Mouse (Mus musculus) limb, embryonic 14.5 days (tissue): Measurements from ENCODE around the gene Olfr209. TPM values are rescaled to one million over a fixed set of nuclear protein-coding genes. Genes with fewer than 3 reads are reported as not detected.

ENCODE experiments used
- ATAC-seq: fragments of 200-750 bp; cut with Nextera tagmentation; 2 replicates; pipeline ENCODE4 v1.8.0; 2017; ENCODE audit warnings: low read depth, moderate number of reproducible peaks, moderate TSS enrichment; ENCODE audit not compliant: low FRiP score
- DNase-seq: peaks from one replicate; pipeline ENCODE4 v3.0.0-alpha.2; 2015; ENCODE audit warnings: low spot score
- H3K27ac ChIP-seq: fragments of 300-500 bp; sonication (generic); replicated peaks from 2 replicates; pipeline ENCODE4 v1.5.1; 2014; ENCODE audit warnings: low read depth, mild to moderate bottlenecking, low read length, moderate library complexity, mixed read lengths
- H3K27me3 ChIP-seq: fragments of 300-500 bp; sonication (generic); 2 replicates; pipeline ENCODE4 v1.6.1; 2014; ENCODE audit warnings: low read length, mixed read lengths; ENCODE audit not compliant: control insufficient read depth, insufficient read depth
- H3K36me3 ChIP-seq: fragments of 300-500 bp; sonication (generic); 2 replicates; pipeline ENCODE4 v1.6.1; 2014; ENCODE audit warnings: mild to moderate bottlenecking, low read length, moderate library complexity, mixed read lengths; ENCODE audit not compliant: control insufficient read depth, insufficient read depth
- H3K4me1 ChIP-seq: fragments of 300-500 bp; sonication (generic); 2 replicates; pipeline ENCODE4 v1.6.1; 2014; ENCODE audit warnings: antibody characterized with exemption, low read length, mixed read lengths; ENCODE audit not compliant: control insufficient read depth, insufficient read depth
- H3K4me2 ChIP-seq: fragments of 300-500 bp; sonication (generic); replicated peaks from 2 replicates; pipeline ENCODE4 v1.6.1; 2014; ENCODE audit warnings: low read depth, mild to moderate bottlenecking, low read length, moderate library complexity; ENCODE audit not compliant: severe bottlenecking
- H3K4me3 ChIP-seq: fragments of 300-500 bp; sonication (generic); replicated peaks from 2 replicates; pipeline ENCODE4 v1.5.1; 2014; ENCODE audit warnings: low read length
- H3K9ac ChIP-seq: fragments of 300-500 bp; sonication (generic); 2 replicates; pipeline ENCODE4 v1.6.1; 2014; ENCODE audit warnings: mild to moderate bottlenecking, low read depth, low read length, moderate library complexity; ENCODE audit not compliant: severe bottlenecking
- H3K9me3 ChIP-seq: fragments of 300-500 bp; sonication (generic); 2 replicates; pipeline ENCODE4 v1.6.1; 2016; ENCODE audit warnings: low read length; ENCODE audit not compliant: control insufficient read depth
- POLR2A ChIP-seq: fragments of 200-500 bp; IDR thresholded peaks from 2 replicates; pipeline ENCODE4 v1.8.0; 2012; ENCODE audit warnings: inconsistent platforms, mild to moderate bottlenecking, moderate library complexity, borderline replicate concordance; ENCODE audit not compliant: insufficient read depth, insufficient read length; ENCODE audit errors: extremely low read depth
- WGBS: fragments of 180-500 bp; shearing (Covaris S2); extraction: QIAGEN DNeasy Blood & Tissue Kit; methylation state at CpG from one replicate; pipeline ENCODE4 v1.1.7; 2014; 5-methylcytosine and 5-hydroxymethylcytosine counted together
- polyA plus RNA-seq, 2 experiments: library from polyadenylated mRNA; depleted of rRNA in 1 of 2; stranded (reverse) in 1 of 2; unstranded in 1 of 2; fragments of >200 nt; fragmentation: Nextera tagmentation in 1 of 2; extraction: Ambion mirVana in 1 of 2; gene quantifications; 2 replicates each; pipeline versions ENCODE4 v1.2.1 to v1.2.3; 2012 to 2014

Gene Olfr209
- polyA plus RNA-seq (2012; rRNA removed): not detected in 2 replicates
- not detected in 2 replicates for polyA plus RNA-seq (2014; fragmentation: Nextera tagmentation; extraction: Ambion mirVana)

DNA sequence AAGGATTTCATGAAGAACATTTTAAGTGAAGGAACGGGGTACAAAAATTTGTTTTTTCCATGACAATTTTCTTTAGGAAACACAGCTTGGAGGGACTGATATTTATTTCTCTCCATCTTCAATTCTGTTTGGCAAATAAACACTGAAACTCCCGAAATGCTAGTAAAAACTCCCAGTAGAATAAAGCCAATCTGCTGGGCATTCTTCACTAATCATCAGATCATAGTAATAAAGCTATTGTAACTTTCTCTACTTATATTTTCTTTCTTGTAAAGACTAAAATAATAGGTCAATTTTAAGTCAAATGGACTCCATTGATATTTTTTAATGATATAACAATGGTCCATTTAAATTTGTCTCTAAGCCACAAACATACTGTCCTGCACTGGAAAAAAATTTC, at the start of gene Olfr209:
Gene Olfr209, minus strand, starts transcription at position 101 of the 400 bp plus-strand sequence.
- H3K27ac ChIP-seq: no peak within 1 kb of the TSS
- H3K4me1 ChIP-seq: no peaks in the 10 kb centered on the region
- H3K9me3 ChIP-seq: no peaks in the 10 kb centered on the region
- no peaks in the 10 kb centered on the region for H3K36me3 ChIP-seq
- no peak within 1 kb of the TSS for H3K4me2 ChIP-seq
- H3K9ac ChIP-seq: no peak within 1 kb of the TSS
- H3K27me3 ChIP-seq: no peaks in the 10 kb centered on the region
- DNase-seq: no peak
- TF ChIP-seq POLR2A: no peak
- ATAC-seq: no peak
- WGBS: 85% methylated on average over 2 of the region's 2 CpGs
- H3K4me3 ChIP-seq: no peak within 1 kb of the TSS

- Histone ChIP-seq H3K27me3 (no peaks in the 10 kb centered on the region), H3K4me2 (no peak overlapping the region), H3K4me1 (no peaks in the 10 kb centered on the region), H3K9me3 (no peaks in the 10 kb centered on the region), H3K36me3 (no peaks in the 10 kb centered on the region), H3K4me3 (no peak overlapping the region), H3K9ac (no peak overlapping the region), H3K27ac (no peak overlapping the region)
- no peak for TF ChIP-seq POLR2A
- ATAC-seq (no peak), DNase-seq (peak; percentile 55)
- WGBS: 49% methylated on average over 4 of the region's 4 CpGs
Measured at GRCm38 (mm10) chr16:59413475-59413874, 49.7 kb upstream of the Olfr209 start.

GRCm38 (mm10) chr16:59409800-59410199, 46.0 kb upstream of the Olfr209 start:
- 54% methylated on average over 2 of the region's 2 CpGs for WGBS
- H3K36me3 ChIP-seq: no peaks in the 10 kb centered on the region
- no peak overlapping the region for H3K4me2 ChIP-seq
- TF ChIP-seq POLR2A: no peak
- no peaks in the 10 kb centered on the region for H3K4me1 ChIP-seq
- ATAC-seq: no peak
- H3K27ac ChIP-seq: no peak overlapping the region
- H3K27me3 ChIP-seq: no peaks in the 10 kb centered on the region
- no peaks in the 10 kb centered on the region for H3K9me3 ChIP-seq
- H3K9ac ChIP-seq: no peak overlapping the region
- no peak for DNase-seq
- H3K4me3 ChIP-seq: no peak overlapping the region

- WGBS: 44% methylated on average over 15 of the region's 15 CpGs
- Histone ChIP-seq H3K36me3 (no peaks in the 10 kb centered on the region), H3K4me3 (no peak overlapping the region), H3K4me1 (no peaks in the 10 kb centered on the region), H3K27me3 (no peaks in the 10 kb centered on the region), H3K4me2 (no peak overlapping the region), H3K9me3 (no peaks in the 10 kb centered on the region), H3K27ac (no peak overlapping the region), H3K9ac (no peak overlapping the region)
- TF ChIP-seq POLR2A: no peak
- DNase-seq: no peak
- no peak for ATAC-seq
Measured at GRCm38 (mm10) chr16:59409341-59409748, 45.6 kb upstream of the Olfr209 start.

DNA sequence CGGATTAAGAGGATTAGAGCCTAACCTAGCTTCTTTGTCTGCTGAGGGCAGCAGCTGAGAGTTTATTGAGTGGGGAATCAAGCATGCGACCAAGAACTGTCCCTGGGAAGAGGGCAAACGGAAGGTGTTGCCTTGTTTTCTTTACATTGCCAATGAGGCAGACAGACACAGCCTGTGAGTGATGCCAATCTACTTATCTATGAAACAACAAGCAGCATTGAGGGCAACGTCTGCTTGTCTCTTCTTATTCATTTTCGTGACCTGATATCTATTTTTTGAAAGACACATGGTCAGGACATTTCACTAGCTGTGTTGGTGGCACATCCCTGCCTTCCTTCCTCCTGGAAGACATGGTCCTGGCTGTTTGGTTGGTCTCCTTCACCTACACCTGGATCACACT, 43.2 kb upstream of the Olfr209 start, which contains the start of gene Gabrr3:
Gene Gabrr3, plus strand, starts transcription at position 301 of the 400 bp plus-strand sequence.
- WGBS: 73% methylated on average over 5 of the region's 5 CpGs
- no peak for ATAC-seq

GRCm38 (mm10) chr16:59404798-59405197, 41.0 kb upstream of the Olfr209 start:
- Histone ChIP-seq H3K36me3 (no peaks in the 10 kb centered on the region), H3K27me3 (no peaks in the 10 kb centered on the region), H3K27ac (no peak overlapping the region), H3K9ac (no peak overlapping the region), H3K4me2 (no peak overlapping the region), H3K9me3 (no peaks in the 10 kb centered on the region), H3K4me1 (no peaks in the 10 kb centered on the region), H3K4me3 (no peak overlapping the region)
- DNase-seq (no peak), ATAC-seq (no peak)
- WGBS: 71% methylated on average over 9 of the region's 9 CpGs
- no peak for TF ChIP-seq POLR2A

More for the DNA sequence above, 43.2 kb upstream of the Olfr209 start, which contains the start of gene Gabrr3:
- Histone ChIP-seq H3K4me2 (no peak within 1 kb of the TSS), H3K36me3 (no peaks in the 10 kb centered on the region), H3K27ac (no peak within 1 kb of the TSS), H3K9me3 (no peaks in the 10 kb centered on the region), H3K4me1 (no peaks in the 10 kb centered on the region), H3K4me3 (no peak within 1 kb of the TSS), H3K27me3 (no peaks in the 10 kb centered on the region), H3K9ac (no peak within 1 kb of the TSS)
- no peak for DNase-seq
- TF ChIP-seq POLR2A: no peak
